Mouse (Mus musculus) liver, embryonic 13.5 days (tissue): ENCODE results near the gene Olfr1364. TPM values are rescaled to one million over a fixed set of nuclear protein-coding genes. Genes with fewer than 3 reads are reported as not detected.

Experiments used
- ATAC-seq: fragments of 200-750 bp; cut with Nextera tagmentation; 2 replicates; pipeline ENCODE4 v1.8.0; 2017; ENCODE audit warnings: low read depth, mild to moderate bottlenecking, moderate number of reproducible peaks, moderate library complexity
- DNase-seq: peaks from one replicate; pipeline ENCODE4 v3.0.0; 2022
- H3K27ac ChIP-seq: fragments of 300-500 bp; sonication (generic); 2 replicates; pipeline ENCODE4 v1.5.1; 2015; ENCODE audit warnings: moderate library complexity, mild to moderate bottlenecking, inconsistent platforms
- H3K27me3 ChIP-seq: fragments of 300-500 bp; sonication (generic); 2 replicates; pipeline ENCODE4 v1.6.1; 2015; ENCODE audit warnings: mild to moderate bottlenecking, inconsistent platforms
- H3K36me3 ChIP-seq: fragments of 300-500 bp; sonication (generic); 2 replicates; pipeline ENCODE4 v1.6.1; 2015; ENCODE audit warnings: mild to moderate bottlenecking, inconsistent platforms
- H3K4me1 ChIP-seq: fragments of 300-500 bp; sonication (generic); replicated peaks from 2 replicates; pipeline ENCODE4 v1.6.1; 2015; ENCODE audit warnings: inconsistent platforms
- H3K4me2 ChIP-seq: fragments of 300-500 bp; sonication (generic); 2 replicates; pipeline ENCODE4 v1.6.1; 2015; ENCODE audit warnings: inconsistent platforms, mild to moderate bottlenecking, moderate library complexity
- H3K4me3 ChIP-seq: fragments of 300-500 bp; sonication (generic); replicated peaks from 2 replicates; pipeline ENCODE4 v1.5.1; 2015; ENCODE audit warnings: mild to moderate bottlenecking, inconsistent platforms
- H3K9ac ChIP-seq: fragments of 300-500 bp; sonication (generic); 2 replicates; pipeline ENCODE4 v1.6.1; 2015; ENCODE audit warnings: mild to moderate bottlenecking, inconsistent platforms
- H3K9me3 ChIP-seq: fragments of 300-500 bp; sonication (generic); replicated peaks from 2 replicates; pipeline ENCODE4 v1.6.1; 2016; ENCODE audit warnings: inconsistent platforms
- WGBS: fragments of 180-500 bp; shearing (Covaris S2); methylation state at CpG from one replicate; pipeline ENCODE4 v1.1.7; 2015; ENCODE audit not compliant: insufficient replicate concordance; 5-methylcytosine and 5-hydroxymethylcytosine counted together
- polyA plus RNA-seq: library from polyadenylated mRNA; unstranded; fragments of >200 nt; fragmentation: Nextera tagmentation; extraction: Ambion mirVana; gene quantifications from 2 replicates; pipeline ENCODE4 v1.2.1, GENCODE M21; 2015

Olfr1364 gene
- polyA plus RNA-seq, result not detected in 2 replicates

DNA sequence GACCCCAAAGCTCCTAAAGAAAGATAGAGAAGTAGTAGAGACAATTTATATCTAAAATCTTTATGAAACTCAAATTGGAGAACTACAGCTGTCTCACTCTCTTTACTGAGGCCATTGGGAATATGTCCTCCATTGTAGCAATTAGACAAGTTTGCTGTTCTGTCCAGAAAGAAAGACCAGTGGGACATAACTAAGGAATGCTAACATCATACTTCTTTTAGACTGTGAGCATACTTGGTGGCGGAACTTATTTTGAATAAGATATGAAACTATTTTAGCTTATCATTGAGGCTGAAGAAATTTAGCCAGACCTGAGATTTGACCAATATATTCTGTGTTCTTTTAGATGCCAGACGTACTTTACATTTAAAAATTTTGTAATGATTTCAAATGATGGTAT lies at the start of gene Olfr1364:
TSS of gene Olfr1364 (minus strand) at position 101 of the 400 bp plus-strand sequence.
- Histone ChIP-seq H3K4me1 (no peaks in the 10 kb centered on the region), H3K27me3 (no peaks in the 10 kb centered on the region), H3K4me3 (no peak within 1 kb of the TSS), H3K4me2 (no peak within 1 kb of the TSS), H3K9ac (no peak within 1 kb of the TSS), H3K36me3 (no peaks in the 10 kb centered on the region), H3K27ac (no peak within 1 kb of the TSS), H3K9me3 (no peaks in the 10 kb centered on the region)
- no peak for DNase-seq
- no peak for ATAC-seq
- 66% methylated on average over 2 of the region's 2 CpGs for WGBS

DNA sequence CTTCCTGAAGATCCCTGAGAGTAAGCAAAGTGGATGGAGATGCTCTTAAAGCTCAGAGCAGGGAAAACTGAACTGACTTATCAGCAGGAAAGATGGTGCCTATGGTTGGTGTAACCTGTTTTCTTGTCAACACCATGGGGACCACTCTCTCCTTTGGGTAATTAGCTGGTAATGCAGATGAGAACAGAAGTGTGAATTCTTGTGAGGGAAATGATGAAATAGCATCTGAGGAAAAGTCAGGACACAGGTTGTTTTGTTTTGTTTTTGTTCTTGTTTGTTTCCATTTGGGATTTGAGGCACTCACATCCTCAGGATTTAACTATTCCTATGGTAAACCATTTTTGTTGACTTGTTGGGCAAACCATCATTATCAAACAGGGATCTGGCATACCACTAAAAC lies 32.4 kb upstream of the Olfr1364 start, which contains the start of gene Olfr1362:
TSS of gene Olfr1362 (minus strand) at position 101 of the 400 bp plus-strand sequence.
- Histone ChIP-seq H3K36me3 (no peaks in the 10 kb centered on the region), H3K9me3 (no peaks in the 10 kb centered on the region), H3K27ac (no peak within 1 kb of the TSS), H3K9ac (no peak within 1 kb of the TSS), H3K4me2 (no peak within 1 kb of the TSS), H3K4me1 (no peaks in the 10 kb centered on the region), H3K4me3 (no peak within 1 kb of the TSS), H3K27me3 (no peaks in the 10 kb centered on the region)
- DNase-seq, result no peak
- ATAC-seq, result no peak

DNA sequence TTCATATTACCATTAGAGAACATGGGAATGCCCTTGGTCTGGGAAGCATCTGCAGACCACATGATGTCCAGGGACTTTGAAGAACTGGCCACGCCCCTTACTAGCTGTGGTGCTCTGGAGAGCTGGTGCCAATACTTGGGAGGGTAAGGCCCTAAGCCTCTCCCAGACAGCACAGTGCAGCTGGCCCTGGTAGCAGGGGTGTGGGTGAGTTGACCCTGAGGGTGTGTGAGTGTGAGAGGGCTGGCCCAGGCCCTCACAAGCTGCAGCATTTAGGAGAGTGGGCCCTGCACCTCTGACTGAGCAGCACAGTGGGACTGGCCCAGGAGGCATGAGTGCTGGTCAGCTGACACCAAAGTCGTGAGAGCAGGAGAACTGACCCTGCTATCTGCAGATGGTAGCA lies 10.1 kb upstream of the Olfr1364 start:
- Histone ChIP-seq H3K4me3 (no peak overlapping the region), H3K4me2 (no peak overlapping the region), H3K9me3 (no peaks in the 10 kb centered on the region), H3K36me3 (no peaks in the 10 kb centered on the region), H3K4me1 (no peaks in the 10 kb centered on the region), H3K9ac (no peak overlapping the region), H3K27me3 (no peaks in the 10 kb centered on the region), H3K27ac (no peak overlapping the region)
- DNase-seq (no peak), ATAC-seq (no peak)
- WGBS, result 31% methylated on average over 2 of the region's 2 CpGs

DNA sequence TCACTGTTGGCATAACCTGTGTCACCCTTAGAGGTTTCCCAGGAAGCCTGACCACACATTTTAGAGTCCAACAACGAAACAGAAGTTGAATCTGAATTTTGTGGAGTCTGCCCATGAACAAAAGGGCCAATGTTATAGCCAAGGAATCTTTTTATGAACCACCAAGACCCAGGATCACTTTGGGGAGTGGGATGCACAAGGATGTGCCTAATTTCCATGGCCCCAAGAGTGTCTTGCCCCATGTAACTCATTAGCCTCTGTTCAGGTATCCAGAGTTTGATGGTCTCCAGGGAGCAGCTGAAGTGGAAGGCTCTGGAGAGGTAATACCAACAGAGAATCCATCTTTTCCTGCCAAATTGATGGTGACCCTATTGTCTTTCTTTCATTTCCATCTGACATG lies 21.8 kb downstream of the Olfr1364 start, which contains the start of gene Olfr1535:
TSS of gene Olfr1535 (minus strand) at position 101 of the 400 bp plus-strand sequence.
- DNase-seq, result no peak
- no peak within 1 kb of the TSS for H3K9ac ChIP-seq
- no peaks in the 10 kb centered on the region for H3K27me3 ChIP-seq
- no peak within 1 kb of the TSS for H3K27ac ChIP-seq
- no peak within 1 kb of the TSS for H3K4me3 ChIP-seq
- H3K4me1 ChIP-seq, result no peaks in the 10 kb centered on the region
- no peaks in the 10 kb centered on the region for H3K36me3 ChIP-seq
- ATAC-seq, result no peak
- H3K4me2 ChIP-seq, result no peak within 1 kb of the TSS
- no peaks in the 10 kb centered on the region for H3K9me3 ChIP-seq
- WGBS, result 35% methylated on average over 1 of the region's 1 CpGs

DNA sequence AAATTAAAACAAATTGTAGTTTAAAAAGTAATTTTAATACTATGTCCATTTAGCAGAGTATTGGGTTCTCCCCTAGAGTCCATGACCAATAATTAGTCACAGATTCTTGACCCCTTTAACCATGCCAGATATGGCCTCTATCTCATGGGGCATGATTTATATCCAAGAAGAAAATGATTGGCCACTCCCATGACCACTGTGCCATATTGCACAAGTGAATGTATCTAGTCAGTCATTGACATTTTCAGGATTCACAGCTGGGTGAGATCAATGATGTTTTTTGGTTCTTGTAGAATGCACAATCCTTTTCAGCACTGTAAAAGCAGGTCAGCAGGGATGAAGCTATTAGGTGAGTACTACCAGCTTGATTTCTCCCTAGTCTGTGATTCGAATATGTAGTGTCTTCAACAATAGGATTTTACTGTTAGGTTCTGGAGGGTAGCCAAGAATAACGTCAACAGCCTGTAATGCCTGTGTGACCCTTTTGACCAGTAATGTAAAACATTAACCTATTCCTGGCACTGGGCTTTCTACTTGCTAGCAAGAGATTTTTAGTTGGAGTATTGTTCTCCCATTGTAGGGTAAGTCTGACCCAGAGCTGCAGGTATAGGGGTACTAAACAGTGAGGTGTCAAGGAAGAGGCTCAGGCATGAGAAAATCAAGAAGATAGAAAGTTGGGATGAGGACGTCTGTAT lies 31.0 kb downstream of the Olfr1364 start:
- Histone ChIP-seq H3K9me3 (no peaks in the 10 kb centered on the region), H3K27me3 (no peaks in the 10 kb centered on the region), H3K4me3 (no peak overlapping the region), H3K4me1 (no peaks in the 10 kb centered on the region), H3K36me3 (no peaks in the 10 kb centered on the region), H3K9ac (no peak overlapping the region), H3K4me2 (no peak overlapping the region), H3K27ac (no peak overlapping the region)
- peak; percentile 45; the same call in 1 of the 2 replicates for ATAC-seq
- WGBS, result 39% methylated on average over 3 of the region's 3 CpGs
- no peak for DNase-seq

DNA sequence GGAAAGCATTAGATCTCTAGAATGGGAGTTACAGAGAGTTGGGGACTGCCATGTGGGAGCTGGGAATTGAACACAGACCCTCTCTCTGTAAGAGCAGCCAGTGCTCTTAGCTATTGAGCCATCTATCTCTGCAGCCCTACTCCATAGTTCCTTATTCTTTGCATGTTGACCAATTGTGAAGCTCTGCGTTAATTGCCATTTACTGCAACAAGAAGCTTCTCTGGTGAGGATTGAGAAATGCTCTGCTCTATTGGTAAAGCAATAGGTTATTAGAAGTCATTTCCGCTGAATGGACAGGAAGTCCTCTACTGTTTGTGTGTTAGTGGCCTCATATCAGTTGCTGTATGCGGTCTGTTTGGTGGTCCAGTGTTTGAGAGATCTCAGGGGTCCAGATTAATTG lies 32.1 kb downstream of the Olfr1364 start:
- WGBS, result 72% methylated on average over 3 of the region's 3 CpGs
- no peak overlapping the region for H3K4me2 ChIP-seq

DNA sequence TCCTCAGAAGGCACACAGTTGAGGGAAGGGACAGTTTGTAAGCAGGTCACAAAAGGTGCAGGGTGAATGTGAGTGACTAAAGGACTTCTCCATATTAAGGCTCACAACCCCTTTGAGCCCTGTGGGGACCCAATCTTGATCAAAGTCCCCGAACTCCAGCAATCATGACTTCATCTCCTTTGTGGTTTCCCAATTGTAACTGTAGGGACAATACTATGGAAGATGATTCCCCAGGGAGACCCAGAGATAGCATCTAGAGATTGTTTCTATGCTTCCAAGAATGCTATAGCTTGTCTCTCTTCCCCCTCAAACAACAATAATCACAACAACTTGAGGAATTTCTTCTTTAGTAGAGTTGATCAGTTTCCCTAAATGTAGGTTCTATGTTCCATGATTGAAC lies 38.9 kb downstream of the Olfr1364 start, which contains the start of gene Olfr1366:
TSS of gene Olfr1366 (minus strand) at position 101 of the 400 bp plus-strand sequence.
- Histone ChIP-seq H3K36me3 (no peaks in the 10 kb centered on the region), H3K4me2 (no peak within 1 kb of the TSS), H3K27me3 (peaks cover under 1% of the 10 kb centered on the region; the same call in 1 of the 2 replicates), H3K27ac (no peak within 1 kb of the TSS), H3K9me3 (no peaks in the 10 kb centered on the region), H3K4me3 (no peak within 1 kb of the TSS), H3K9ac (no peak within 1 kb of the TSS), H3K4me1 (no peaks in the 10 kb centered on the region)
- DNase-seq (no peak), ATAC-seq (no peak)
- WGBS, result 37% methylated on average over 1 of the region's 1 CpGs

More for the DNA sequence above, 32.1 kb downstream of the Olfr1364 start:
- ATAC-seq (no peak), DNase-seq (no peak)
- Histone ChIP-seq H3K4me3 (no peak overlapping the region), H3K27me3 (no peaks in the 10 kb centered on the region), H3K9ac (no peak overlapping the region), H3K4me1 (no peaks in the 10 kb centered on the region), H3K36me3 (no peaks in the 10 kb centered on the region), H3K27ac (no peak overlapping the region), H3K9me3 (no peaks in the 10 kb centered on the region)

DNA sequence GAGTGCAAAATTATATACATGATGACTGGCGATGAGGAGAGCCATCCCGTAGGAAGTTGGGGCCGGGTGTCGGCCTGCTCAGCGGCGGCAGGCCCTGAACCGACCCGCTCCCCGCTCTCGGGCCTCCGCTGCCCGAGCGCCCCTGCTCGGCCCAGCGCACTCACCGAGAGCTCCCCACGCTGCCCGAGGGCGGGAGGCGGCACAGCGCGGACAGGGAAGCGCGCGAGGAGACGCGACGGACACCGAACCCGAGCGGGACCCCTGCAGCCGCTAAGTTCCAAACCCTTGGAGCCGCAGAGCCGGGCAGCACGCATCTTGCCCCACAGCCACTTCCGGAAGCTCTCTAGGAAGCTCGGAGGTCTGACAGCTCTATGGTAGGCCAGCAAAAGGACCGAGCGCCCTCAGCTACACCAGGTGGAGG lies 50.8 kb downstream of the Olfr1364 start, which contains the start of gene Zkscan8:
TSS of gene Zkscan8 (minus strand) at position 340 of the 421 bp plus-strand sequence.
- peak; percentile 82 for DNase-seq
- Histone ChIP-seq H3K36me3 (peaks cover 11% of the 10 kb centered on the region), H3K27ac (peak within 1 kb of the TSS; percentile 73), H3K4me1 (peaks cover 15% of the 10 kb centered on the region), H3K4me2 (peak within 1 kb of the TSS; percentile 75), H3K9me3 (no peaks in the 10 kb centered on the region), H3K4me3 (peak within 1 kb of the TSS; percentile 74), H3K9ac (peak within 1 kb of the TSS; percentile 84), H3K27me3 (no peaks in the 10 kb centered on the region)
- ATAC-seq, result peak; percentile 97
- WGBS, result under 1% methylated on average over 39 of the region's 39 CpGs

DNA sequence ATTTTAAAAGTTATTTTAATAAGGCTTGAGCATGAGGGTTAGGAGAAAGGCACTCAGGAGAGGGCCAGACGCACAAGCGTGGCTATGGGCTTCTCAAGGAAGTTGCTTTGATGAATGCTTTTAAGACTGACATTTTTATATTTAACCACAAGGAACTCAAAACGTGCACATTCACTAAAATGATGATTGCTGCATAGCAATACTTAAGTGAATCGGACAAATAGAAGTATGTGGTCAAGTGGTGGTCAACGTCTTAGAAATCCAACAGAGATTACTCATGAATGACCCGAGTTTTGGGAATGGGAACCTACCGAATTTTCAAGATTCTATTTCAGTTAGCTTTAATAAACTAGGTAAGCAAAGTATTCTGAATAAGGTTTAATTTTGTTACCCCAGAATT lies 51.4 kb downstream of the Olfr1364 start:
- peaks cover 15% of the 10 kb centered on the region for H3K4me1 ChIP-seq
- 32% methylated on average over 7 of the region's 7 CpGs for WGBS
- no peak overlapping the region for H3K27ac ChIP-seq
- no peak for ATAC-seq
- H3K27me3 ChIP-seq, result no peaks in the 10 kb centered on the region
- peak overlapping the region; percentile 75 for H3K4me2 ChIP-seq
- peak overlapping the region; percentile 30; the same call in 1 of the 2 replicates for H3K9ac ChIP-seq
- no peak for DNase-seq
- H3K36me3 ChIP-seq, result peaks cover 15% of the 10 kb centered on the region
- H3K9me3 ChIP-seq, result no peaks in the 10 kb centered on the region
- H3K4me3 ChIP-seq, result peak overlapping the region; percentile 74

Other genes starting within 250 kb of the Olfr1364 start
- gene Olfr1367, start 234.8 kb downstream of the Olfr1364 start, polyA plus RNA-seq, result not detected in 2 replicates
- 4.4 and 5.0 TPM in 2 replicates for gene Zscan12, start 218.9 kb downstream of the Olfr1364 start, polyA plus RNA-seq
- gene Zkscan3, start 179.0 kb downstream of the Olfr1364 start, polyA plus RNA-seq, result 30.1 and 33.6 TPM in 2 replicates
- gene Pgbd1, start 140.7 kb downstream of the Olfr1364 start, polyA plus RNA-seq, result 1.6 and 1.7 TPM in 2 replicates
- 7.0 and 7.6 TPM in 2 replicates for gene Zscan26, start 128.0 kb downstream of the Olfr1364 start, polyA plus RNA-seq
- gene Nkapl, start 113.2 kb downstream of the Olfr1364 start, polyA plus RNA-seq, result 0.86 and 0.92 TPM in 2 replicates
- gene Zkscan4, start 102.9 kb downstream of the Olfr1364 start, polyA plus RNA-seq, result 0.33 and 0.38 TPM in 2 replicates
- gene Gm10065, start 102.3 kb downstream of the Olfr1364 start, polyA plus RNA-seq, result not detected in 2 replicates
- gene AK157302, start 86.5 kb downstream of the Olfr1364 start, polyA plus RNA-seq, result 0.65 and 0.77 TPM in 2 replicates
- gene Gm11273, start 80.3 kb downstream of the Olfr1364 start, polyA plus RNA-seq, result 6.6 and 7.4 TPM in 2 replicates
- gene Zkscan8, start 50.6 kb downstream of the Olfr1364 start, polyA plus RNA-seq, result 1.1 and 1.2 TPM in 2 replicates
- gene Olfr1366, start 39.0 kb downstream of the Olfr1364 start, polyA plus RNA-seq, result not detected in 2 replicates
- not detected in 2 replicates for gene Olfr1535, start 21.9 kb downstream of the Olfr1364 start, polyA plus RNA-seq
- not detected in 2 replicates for gene Olfr1362, start 32.3 kb upstream of the Olfr1364 start, polyA plus RNA-seq
- gene Olfr11, start 60.8 kb upstream of the Olfr1364 start, polyA plus RNA-seq, result not detected in 2 replicates
- gene Olfr1361, start 81.6 kb upstream of the Olfr1364 start, polyA plus RNA-seq, result not detected in 2 replicates
- gene Olfr1360, start 95.6 kb upstream of the Olfr1364 start, polyA plus RNA-seq, result not detected in 2 replicates
- gene Olfr1359, start 116.4 kb upstream of the Olfr1364 start, polyA plus RNA-seq, result not detected in 2 replicates
- 1.8 and 3.0 TPM in 2 replicates for gene Hist1h2bl, start 134.4 kb upstream of the Olfr1364 start, polyA plus RNA-seq
- 15.6 and 39.6 TPM in 2 replicates for gene Hist1h2ai, start 134.7 kb upstream of the Olfr1364 start, polyA plus RNA-seq
- gene Hist1h3h, start 135.9 kb upstream of the Olfr1364 start, polyA plus RNA-seq, result 5.8 and 11.7 TPM in 2 replicates
- 4.3 and 8.6 TPM in 2 replicates for gene Hist1h2bm, start 140.3 kb upstream of the Olfr1364 start, polyA plus RNA-seq
- 0.41 and 0.81 TPM in 2 replicates for gene Hist1h4j, start 153.3 kb upstream of the Olfr1364 start, polyA plus RNA-seq
- 2.8 and 5.6 TPM in 2 replicates for gene Hist1h4k, start 168.7 kb upstream of the Olfr1364 start, polyA plus RNA-seq
- 30.8 and 91.0 TPM in 2 replicates for gene Hist1h2ak, start 172.1 kb upstream of the Olfr1364 start, polyA plus RNA-seq
- gene Hist1h2bn, start 172.4 kb upstream of the Olfr1364 start, polyA plus RNA-seq, result 4.4 and 14.4 TPM in 2 replicates
- 37.3 and 37.6 TPM in 2 replicates for gene Hist1h1b, start 198.9 kb upstream of the Olfr1364 start, polyA plus RNA-seq
- 164 and 194 TPM in 2 replicates for gene Hist1h3i, start 201.6 kb upstream of the Olfr1364 start, polyA plus RNA-seq
- gene Hist1h2an, start 205.5 kb upstream of the Olfr1364 start, polyA plus RNA-seq, result 5.8 and 15.9 TPM in 2 replicates
- gene Hist1h2bp, start 205.7 kb upstream of the Olfr1364 start, polyA plus RNA-seq, result 2.8 and 3.8 TPM in 2 replicates
- gene Hist1h2bq, start 228.4 kb upstream of the Olfr1364 start, polyA plus RNA-seq, result 22.0 and 34.4 TPM in 2 replicates
- gene Hist1h2ao, start 228.7 kb upstream of the Olfr1364 start, polyA plus RNA-seq, result 1.4 and 1.6 TPM in 2 replicates
- not detected in 2 replicates for gene Hist1h4m, start 230.0 kb upstream of the Olfr1364 start, polyA plus RNA-seq